Mouse (Mus musculus) bone marrow, adult 2 months (tissue): ENCODE results near the gene Pxdc1.

ENCODE experiments used
- CTCF ChIP-seq: fragments of 200-500 bp; IDR thresholded peaks from 2 replicates; pipeline ENCODE4 v1.5.1; 2011; ENCODE audit warnings: low read length, control low read depth; ENCODE audit not compliant: control insufficient read depth, insufficient read depth
- POLR2A ChIP-seq: fragments of 200-500 bp; IDR thresholded peaks from 2 replicates; pipeline ENCODE4 v1.6.1; 2011; ENCODE audit warnings: low read depth, mild to moderate bottlenecking, control low read depth, low read length, borderline replicate concordance; ENCODE audit not compliant: control insufficient read depth

DNA sequence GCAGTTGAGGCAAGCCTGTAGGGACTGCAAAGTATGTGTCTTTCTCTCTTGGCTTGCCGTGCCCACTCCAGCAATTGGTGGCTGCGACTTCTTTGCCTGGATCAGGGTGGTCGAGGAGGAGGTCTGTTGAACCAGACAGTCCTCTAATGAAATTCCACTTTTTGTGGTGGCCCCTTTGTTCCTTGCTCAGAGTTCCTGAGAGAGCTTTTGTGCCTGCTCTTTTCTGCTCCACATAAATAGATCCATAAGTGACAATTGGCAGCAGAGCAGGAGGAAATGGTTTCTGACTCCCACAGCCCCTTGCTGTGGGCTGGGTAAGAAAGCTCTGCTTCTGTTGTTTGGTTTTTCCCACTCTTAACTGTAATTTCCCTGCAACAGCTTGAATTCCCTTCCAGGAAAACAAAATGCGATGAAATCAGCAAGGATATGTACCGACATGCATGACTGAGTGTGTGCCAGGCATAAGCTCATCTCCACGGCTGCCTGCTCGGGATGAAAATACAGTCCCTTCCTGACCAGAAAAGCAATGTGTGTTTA is 22.6 kb upstream of the Pxdc1 start:
- TF ChIP-seq POLR2A: no peak
- TF ChIP-seq CTCF: no peak
